Mouse (Mus musculus): ENCODE data around the gene Mfsd12.

GRCm38 (mm10) chr10:81323791-81324530 is 33.3 kb upstream of the Mfsd12 start:
- TF ChIP-seq POLR2A (IDR thresholded peaks at IDR 0.05; ENCODE audit: borderline replicate concordance, low read depth, low read length) (no peak), CTCF (IDR thresholded peaks at IDR 0.05; ENCODE audit: low read depth, low read length) (no peak)

Data from bone marrow macrophage, adult 2 months (primary cell).